Mouse (Mus musculus): ENCODE measurements around the gene Arhgef12. TPM values are rescaled to one million over a fixed set of nuclear protein-coding genes. Genes with fewer than 3 reads are reported as not detected.

Gene Arhgef12
- total RNA-seq, 2 experiments from 2014 or later, result 154 to 160 TPM

GRCm38 (mm10) chr9:43110286-43110980 lies 3.4 kb upstream of the Arhgef12 start:
- intact Hi-C loops (cut with DNase I), result no loop called here
- no peak for DNase-seq

GRCm38 (mm10) chr9:43109125-43109524 lies 2.1 kb upstream of the Arhgef12 start:
- intact Hi-C loops (cut with DNase I), result no loop called here
- no peak for DNase-seq

- no peak for DNase-seq
- intact Hi-C loops (cut with DNase I), result no loop called here
These were observed 1.7 kb upstream of the Arhgef12 start for GRCm38 (mm10) chr9:43108721-43109120.

GRCm38 (mm10) chr9:43108081-43108480 lies 1.0 kb upstream of the Arhgef12 start:
- no peak for DNase-seq
- intact Hi-C loops (cut with DNase I), result no loop called here

GRCm38 (mm10) chr9:43107555-43107954 lies 516 bp upstream of the Arhgef12 start:
- DNase-seq, result no peak

GRCm38 (mm10) chr9:43106426-43107186 lies 433 bp downstream of the Arhgef12 start:
- DNase-seq, result no peak
- intact Hi-C loops (cut with DNase I), result loop anchor here (1.0 kb wide), 1 partner anchor 106 kb away; no protein-coding TSS in a partner anchor

More at GRCm38 (mm10) chr9:43107555-43107954, 516 bp upstream of the Arhgef12 start:
- intact Hi-C loops (cut with DNase I), result loop anchor here (1.0 kb wide), 1 partner anchor 107 kb away; no protein-coding TSS in a partner anchor

GRCm38 (mm10) chr9:43105664-43106361 lies 1.2 kb downstream of the Arhgef12 start:
- intact Hi-C loops (cut with DNase I), result loop anchor here (2.0 kb wide), 1 partner anchor 69 kb away; no protein-coding TSS in a partner anchor
- DNase-seq, result peak; percentile 93 to 95

GRCm38 (mm10) chr9:43104873-43105663 lies 2.0 kb downstream of the Arhgef12 start:
- peak; percentile 46 to 50 for DNase-seq
- intact Hi-C loops (cut with DNase I), result loop anchor here (2.0 kb wide), 1 partner anchor 68 kb away; no protein-coding TSS in a partner anchor

- intact Hi-C loops (cut with DNase I), result loop anchor here (2.0 kb wide), 1 partner anchor 68 kb away; no protein-coding TSS in a partner anchor
- no peak for DNase-seq
These were observed 2.5 kb downstream of the Arhgef12 start for GRCm38 (mm10) chr9:43104526-43104872.

GRCm38 (mm10) chr9:43103675-43104299 lies 3.3 kb downstream of the Arhgef12 start:
- DNase-seq, result no peak
- intact Hi-C loops (cut with DNase I), result loop anchor here (2.0 kb wide), 1 partner anchor 67 kb away; no protein-coding TSS in a partner anchor

GRCm38 (mm10) chr9:43102931-43103330 lies 4.1 kb downstream of the Arhgef12 start:
- intact Hi-C loops (cut with DNase I), result no loop called here
- no peak for DNase-seq

- intact Hi-C loops (cut with DNase I), result no loop called here
- peak in 1 of 2 experiments; percentile 32 for DNase-seq
These were observed 5.0 kb downstream of the Arhgef12 start for GRCm38 (mm10) chr9:43101936-43102595.

- DNase-seq, result no peak
- intact Hi-C loops (cut with DNase I), result no loop called here
These were observed 8.1 kb downstream of the Arhgef12 start for GRCm38 (mm10) chr9:43098922-43099321.

- DNase-seq, result no peak
- intact Hi-C loops (cut with DNase I), result no loop called here
These were observed 9.1 kb downstream of the Arhgef12 start for GRCm38 (mm10) chr9:43097801-43098557.

GRCm38 (mm10) chr9:43096337-43096736 lies 10.7 kb downstream of the Arhgef12 start:
- intact Hi-C loops (cut with DNase I), result no loop called here
- no peak for DNase-seq

- intact Hi-C loops (cut with DNase I), result no loop called here
- DNase-seq, result no peak
These were observed 12.2 kb downstream of the Arhgef12 start for GRCm38 (mm10) chr9:43094828-43095227.

GRCm38 (mm10) chr9:43093803-43094202 lies 13.2 kb downstream of the Arhgef12 start:
- DNase-seq, result no peak
- intact Hi-C loops (cut with DNase I), result no loop called here

GRCm38 (mm10) chr9:43085686-43086285 lies 21.3 kb downstream of the Arhgef12 start:
- DNase-seq, result no peak
- intact Hi-C loops (cut with DNase I), result loop anchor here (5.0 kb wide), 1 partner anchor 48 kb away; no protein-coding TSS in a partner anchor
